Mouse (Mus musculus): ENCODE results near the gene Tsks.

DNA sequence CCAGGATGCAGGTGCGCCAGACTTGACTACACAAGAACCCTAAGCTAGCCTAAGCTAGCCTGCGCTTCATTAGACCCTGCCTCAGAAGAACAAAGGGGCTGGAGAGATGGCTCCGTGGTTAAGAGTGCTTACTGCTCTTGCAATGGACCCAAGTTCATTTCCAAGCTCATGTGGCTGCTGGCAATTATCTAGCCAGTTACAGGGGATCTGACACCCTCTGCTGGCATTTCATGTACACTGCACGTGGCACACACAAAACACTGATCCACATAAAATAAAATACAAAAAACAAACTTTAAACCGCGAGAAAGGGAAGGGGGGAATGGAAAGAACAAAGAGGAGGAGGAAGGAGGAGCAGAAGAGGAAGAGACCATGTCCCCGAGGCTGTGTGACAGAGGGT lies 15.2 kb downstream of the Tsks start:
- TF ChIP-seq CTCF (IDR thresholded peaks at IDR 0.05; ENCODE audit: extremely low read depth, insufficient read length, insufficient replicate concordance, low read depth, low read length), result no peak
- no peak for TF ChIP-seq POLR2A (IDR thresholded peaks at IDR 0.05; ENCODE audit: low read depth, low read length)
